Mouse (Mus musculus): ENCODE measurements around the gene Ank. TPM values are rescaled to one million over a fixed set of nuclear protein-coding genes. Genes with fewer than 3 reads are reported as not detected.

Gene Ank
- polyA plus RNA-seq, 1 experiment from 2014 or later: 16.2 TPM

GRCm38 (mm10) chr15:27550358-27550992 is 84.0 kb downstream of the Ank start:
- H3K4me2 ChIP-seq (replicated peaks; ENCODE audit: low read depth): no peak overlapping the region
- no peak overlapping the region for H3K27ac ChIP-seq (replicated peaks)
- 42% methylated on average over 9 of the region's 9 CpGs for WGBS
- H3K4me3 ChIP-seq (ENCODE audit: low read depth, low read length): no peak overlapping the region
- H3K9ac ChIP-seq (ENCODE audit: low read length): no peak overlapping the region
- 0 out of 2 replicates have a peak, but pooled peaks cover 2% of the 10 kb centered on the region for H3K4me1 ChIP-seq (replicated peaks; ENCODE audit: control insufficient read depth, insufficient read depth)
- no peaks in the 10 kb centered on the region for H3K36me3 ChIP-seq (ENCODE audit: control insufficient read depth, insufficient read depth, low read length)
- TF ChIP-seq CTCF (IDR thresholded peaks at IDR 0.05; ENCODE audit: low read depth): no peak
- TF ChIP-seq EP300 (optimal IDR thresholded peaks at IDR 0.05): no peak
- ATAC-seq (ENCODE audit: low FRiP score, low TSS enrichment): no peak
- DNase-seq (ENCODE audit: low spot score): no peak
- no peaks in the 10 kb centered on the region for H3K9me3 ChIP-seq (ENCODE audit: control insufficient read depth, low read length)
- no peaks in the 10 kb centered on the region for H3K27me3 ChIP-seq (ENCODE audit: control insufficient read depth, insufficient read depth, low read length)

DNA sequence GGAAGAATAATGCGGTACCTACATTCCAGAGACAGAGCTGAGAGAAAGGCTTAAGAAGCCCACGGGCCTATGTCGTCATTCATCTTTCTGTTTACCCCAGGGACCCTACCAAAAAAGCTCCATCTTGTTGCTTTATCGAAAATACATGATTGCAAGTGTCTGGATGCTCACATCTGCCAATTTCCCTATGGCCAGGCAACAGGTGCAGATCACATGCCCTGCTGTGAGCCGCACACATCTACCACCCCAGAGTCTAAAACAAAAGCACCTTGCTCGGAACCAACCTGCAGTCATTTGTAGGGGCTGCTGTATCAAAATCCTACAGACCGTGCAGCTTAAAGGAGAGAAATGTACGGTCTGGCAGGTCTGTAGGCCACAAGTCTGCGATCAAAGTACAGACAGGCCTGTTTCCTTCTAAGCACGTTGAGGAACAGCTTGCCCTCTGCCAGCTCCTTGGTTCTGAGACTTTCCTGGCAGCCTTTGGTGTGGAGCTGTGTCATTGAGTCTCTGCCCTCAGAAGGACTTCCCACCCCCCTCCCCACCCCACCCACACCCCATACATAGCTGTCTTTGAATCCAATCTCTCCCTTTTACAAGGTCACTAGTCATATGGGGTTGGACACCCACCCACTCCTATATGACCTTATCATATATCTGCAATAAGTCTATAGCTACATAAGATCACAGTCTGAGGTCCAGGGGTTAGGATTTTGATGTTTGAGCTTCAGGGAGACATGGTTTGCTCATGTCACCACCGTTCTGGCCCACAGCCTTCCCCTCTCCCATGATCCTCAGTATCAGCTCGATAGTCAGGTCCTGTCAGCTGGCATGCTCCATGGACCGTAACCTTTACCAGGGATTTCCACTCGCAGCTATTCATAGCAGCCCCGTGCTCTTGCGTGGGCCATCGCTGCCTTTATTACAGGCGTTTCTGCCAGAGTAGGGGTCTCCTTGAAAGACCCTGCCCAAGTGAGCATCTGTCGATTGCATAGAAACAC is 84.9 kb downstream of the Ank start:
- no peaks in the 10 kb centered on the region for H3K27me3 ChIP-seq (ENCODE audit: control insufficient read depth, insufficient read depth, low read length)
- DNase-seq (ENCODE audit: low spot score) (no peak), ATAC-seq (ENCODE audit: low FRiP score, low TSS enrichment) (no peak)
- H3K4me3 ChIP-seq (ENCODE audit: low read depth, low read length): no peak overlapping the region
- WGBS: 86% methylated on average over 19 of the region's 19 CpGs
- no peaks in the 10 kb centered on the region for H3K36me3 ChIP-seq (ENCODE audit: control insufficient read depth, insufficient read depth, low read length)
- H3K4me2 ChIP-seq (replicated peaks; ENCODE audit: low read depth): no peak overlapping the region
- no peaks in the 10 kb centered on the region for H3K9me3 ChIP-seq (ENCODE audit: control insufficient read depth, low read length)
- H3K9ac ChIP-seq (ENCODE audit: low read length): no peak overlapping the region
- TF ChIP-seq EP300 (optimal IDR thresholded peaks at IDR 0.05) (no peak), CTCF (IDR thresholded peaks at IDR 0.05; ENCODE audit: low read depth) (no peak)
- H3K27ac ChIP-seq (replicated peaks): no peak overlapping the region
- H3K4me1 ChIP-seq (replicated peaks; ENCODE audit: control insufficient read depth, insufficient read depth): 0 out of 2 replicates have a peak, but pooled peaks cover 2% of the 10 kb centered on the region

GRCm38 (mm10) chr15:27552129-27552700 is 85.7 kb downstream of the Ank start:
- DNase-seq (ENCODE audit: low spot score): no peak
- H3K27ac ChIP-seq (replicated peaks): no peak overlapping the region
- 75% methylated on average over 10 of the region's 10 CpGs for WGBS

GRCm38 (mm10) chr15:27553554-27553953 is 87.1 kb downstream of the Ank start:
- no peak overlapping the region for H3K27ac ChIP-seq (replicated peaks)
- WGBS: 92% methylated on average over 5 of the region's 5 CpGs
- TF ChIP-seq CTCF (IDR thresholded peaks at IDR 0.05; ENCODE audit: low read depth) (no peak), EP300 (optimal IDR thresholded peaks at IDR 0.05) (no peak)
- no peak overlapping the region for H3K4me3 ChIP-seq (ENCODE audit: low read depth, low read length)
- H3K9ac ChIP-seq (ENCODE audit: low read length): no peak overlapping the region
- no peaks in the 10 kb centered on the region for H3K36me3 ChIP-seq (ENCODE audit: control insufficient read depth, insufficient read depth, low read length)
- no peak overlapping the region for H3K4me2 ChIP-seq (replicated peaks; ENCODE audit: low read depth)
- no peak for DNase-seq (ENCODE audit: low spot score)
- 0 out of 2 replicates have a peak, but pooled peaks cover 2% of the 10 kb centered on the region for H3K4me1 ChIP-seq (replicated peaks; ENCODE audit: control insufficient read depth, insufficient read depth)
- no peak for ATAC-seq (ENCODE audit: low FRiP score, low TSS enrichment)
- no peaks in the 10 kb centered on the region for H3K9me3 ChIP-seq (ENCODE audit: control insufficient read depth, low read length)
- H3K27me3 ChIP-seq (ENCODE audit: control insufficient read depth, insufficient read depth, low read length): no peaks in the 10 kb centered on the region

More at GRCm38 (mm10) chr15:27552129-27552700, 85.7 kb downstream of the Ank start:
- Histone ChIP-seq H3K4me3 (ENCODE audit: low read depth, low read length) (no peak overlapping the region), H3K27me3 (ENCODE audit: control insufficient read depth, insufficient read depth, low read length) (no peaks in the 10 kb centered on the region), H3K36me3 (ENCODE audit: control insufficient read depth, insufficient read depth, low read length) (no peaks in the 10 kb centered on the region), H3K4me2 (replicated peaks; ENCODE audit: low read depth) (no peak overlapping the region), H3K9ac (ENCODE audit: low read length) (no peak overlapping the region), H3K9me3 (ENCODE audit: control insufficient read depth, low read length) (no peaks in the 10 kb centered on the region), H3K4me1 (replicated peaks; ENCODE audit: control insufficient read depth, insufficient read depth) (0 out of 2 replicates have a peak, but pooled peaks cover 2% of the 10 kb centered on the region)
- TF ChIP-seq CTCF (IDR thresholded peaks at IDR 0.05; ENCODE audit: low read depth): no peak
- TF ChIP-seq EP300 (optimal IDR thresholded peaks at IDR 0.05): no peak
- no peak for ATAC-seq (ENCODE audit: low FRiP score, low TSS enrichment)

- Histone ChIP-seq H3K27ac (replicated peaks) (no peak overlapping the region), H3K4me3 (ENCODE audit: low read depth, low read length) (no peak overlapping the region), H3K4me2 (replicated peaks; ENCODE audit: low read depth) (no peak overlapping the region), H3K36me3 (ENCODE audit: control insufficient read depth, insufficient read depth, low read length) (no peaks in the 10 kb centered on the region), H3K4me1 (replicated peaks; ENCODE audit: control insufficient read depth, insufficient read depth) (no peaks in the 10 kb centered on the region), H3K9ac (ENCODE audit: low read length) (no peak overlapping the region), H3K9me3 (ENCODE audit: control insufficient read depth, low read length) (no peaks in the 10 kb centered on the region), H3K27me3 (ENCODE audit: control insufficient read depth, insufficient read depth, low read length) (no peaks in the 10 kb centered on the region)
- DNase-seq (ENCODE audit: low spot score) (no peak), ATAC-seq (ENCODE audit: low FRiP score, low TSS enrichment) (no peak)
- TF ChIP-seq EP300 (optimal IDR thresholded peaks at IDR 0.05) (no peak), CTCF (IDR thresholded peaks at IDR 0.05; ENCODE audit: low read depth) (no peak)
- 62% methylated on average over 16 of the region's 16 CpGs for WGBS
Measured at GRCm38 (mm10) chr15:27558456-27559147, 92.1 kb downstream of the Ank start.
